ENCODE assay signal across 9 mouse cellular contexts in genomic region chr6:54698691-54699476, GRCm38 (mm10). TPM values are rescaled to one million over a fixed set of nuclear protein-coding genes. Genes with fewer than 3 reads are reported as not detected.
A peak's percentile ranks its signal among the peaks of the same experiment; 100 is the strongest.
DNase-seq lines count a peak whose midpoint lies in the region; ATAC-seq and TF ChIP-seq lines count a peak whose summit lies in the region.
"Had no signal": no experiment of that assay in that cellular context is flagged by ENCODE, and none has a peak within 500 bp of the region (broad histone marks: within the 10 kb centered on the region; RNA-seq: fewer than 3 reads in every experiment).

No protein-coding gene starts in this region.

- TF ChIP-seq CTCF in cerebellum, adult 2 months (IDR thresholded peaks at IDR 0.05; ENCODE audit: borderline replicate concordance, insufficient read depth, low read depth, low read length) = no peak
- no peak for TF ChIP-seq CTCF in hindbrain, postnatal 0 days (IDR thresholded peaks at IDR 0.05; ENCODE audit: low read depth)

- intact Hi-C loops in gastrocnemius, postnatal 14 days (cut with DNase I; ENCODE audit: low total_unique reads) = no loop called here

- H3K36me3 ChIP-seq in embryonic facial prominence, embryonic 14.5 days (ENCODE audit: control insufficient read depth, insufficient read depth, low read length) = no peaks in the 10 kb centered on the region
- no peaks in the 10 kb centered on the region for H3K36me3 ChIP-seq in hindbrain, postnatal 0 days (ENCODE audit: insufficient read depth, low read length)
- H3K36me3 ChIP-seq in liver, embryonic 13.5 days = no peaks in the 10 kb centered on the region
- H3K36me3 ChIP-seq in neural tube, embryonic 15.5 days = peaks cover 10% of the 10 kb centered on the region
- H3K36me3 ChIP-seq: G1E had no signal

- H3K9me3 ChIP-seq in embryonic facial prominence, embryonic 14.5 days (ENCODE audit: control insufficient read depth, low read length) = no peaks in the 10 kb centered on the region
- H3K9me3 ChIP-seq in hindbrain, postnatal 0 days (ENCODE audit: low read length) = no peaks in the 10 kb centered on the region
- H3K9me3 ChIP-seq in liver, embryonic 13.5 days (replicated peaks) = no peaks in the 10 kb centered on the region
- no peaks in the 10 kb centered on the region for H3K9me3 ChIP-seq in neural tube, embryonic 15.5 days (replicated peaks)
- H3K9me3 ChIP-seq: G1E had no signal

- H3K27me3 ChIP-seq in cerebellum, adult 2 months (ENCODE audit: control insufficient read depth, insufficient read depth, low read length) = no peaks in the 10 kb centered on the region
- H3K27me3 ChIP-seq in embryonic facial prominence, embryonic 14.5 days (replicated peaks; ENCODE audit: control insufficient read depth, insufficient read depth, low read length) = peaks cover 3% of the 10 kb centered on the region; the same call in 1 of the 2 replicates
- no peaks in the 10 kb centered on the region for H3K27me3 ChIP-seq in hindbrain, postnatal 0 days (ENCODE audit: insufficient read depth, low read length)
- H3K27me3 ChIP-seq in liver, embryonic 13.5 days = peaks cover 51% of the 10 kb centered on the region
- H3K27me3 ChIP-seq in neural tube, embryonic 15.5 days (replicated peaks) = peaks cover 12% of the 10 kb centered on the region; the same call in 1 of the 2 replicates

- peak overlapping the region; percentile 89 for H3K4me2 ChIP-seq in embryonic facial prominence, embryonic 14.5 days (ENCODE audit: low read depth, low read length)
- H3K4me2 ChIP-seq in hindbrain, postnatal 0 days (ENCODE audit: low read depth, low read length) = peak overlapping the region; percentile 57
- H3K4me2 ChIP-seq in liver, embryonic 13.5 days = peak overlapping the region; percentile 82
- peak overlapping the region; percentile 84 for H3K4me2 ChIP-seq in neural tube, embryonic 15.5 days

- no peak for TF ChIP-seq POLR2A in cerebellum, adult 2 months (IDR thresholded peaks at IDR 0.05; ENCODE audit: borderline replicate concordance, insufficient read depth, low read length)

- peaks cover 4% of the 10 kb centered on the region; the same call in 1 of the 2 replicates for H3K4me1 ChIP-seq in cerebellum, adult 2 months (ENCODE audit: control insufficient read depth, insufficient read depth, low read length)
- H3K4me1 ChIP-seq in embryonic facial prominence, embryonic 14.5 days (ENCODE audit: control insufficient read depth, insufficient read depth, low read length) = peaks cover 4% of the 10 kb centered on the region; the same call in 1 of the 2 replicates
- H3K4me1 ChIP-seq in hindbrain, postnatal 0 days (ENCODE audit: insufficient read depth, low read length) = peaks cover 7% of the 10 kb centered on the region; the same call in 1 of the 2 replicates
- peaks cover 11% of the 10 kb centered on the region for H3K4me1 ChIP-seq in liver, embryonic 13.5 days (replicated peaks)
- peaks cover 23% of the 10 kb centered on the region for H3K4me1 ChIP-seq in neural tube, embryonic 15.5 days

- H3K9ac ChIP-seq in embryonic facial prominence, embryonic 14.5 days (ENCODE audit: low read depth, low read length) = peak overlapping the region; percentile 61
- H3K9ac ChIP-seq in hindbrain, postnatal 0 days (replicated peaks; ENCODE audit: low read length) = no peak overlapping the region
- H3K9ac ChIP-seq in liver, embryonic 13.5 days = peak overlapping the region; percentile 59
- peak overlapping the region; percentile 40 for H3K9ac ChIP-seq in neural tube, embryonic 15.5 days (replicated peaks)

- H3K4me3 ChIP-seq in cerebellum, adult 2 months (replicated peaks; ENCODE audit: insufficient read depth, low read depth, low read length) = peak overlapping the region; percentile 62
- H3K4me3 ChIP-seq in embryonic facial prominence, embryonic 14.5 days (ENCODE audit: low read depth, low read length) = peak overlapping the region; percentile 49
- peak overlapping the region; percentile 30 for H3K4me3 ChIP-seq in hindbrain, postnatal 0 days (ENCODE audit: low read length)
- peak overlapping the region; percentile 53 for H3K4me3 ChIP-seq in liver, embryonic 13.5 days (replicated peaks)
- H3K4me3 ChIP-seq in neural tube, embryonic 15.5 days (replicated peaks) = peak overlapping the region; percentile 42

- peak in 1 of 2 experiments; percentile 11 for DNase-seq in cerebellum, adult 2 months
- DNase-seq in cerebellum, adult 11 months = no peak
- peak; percentile 59 for DNase-seq in CD4-positive helper T cell, adult 2 months (ENCODE audit: low read depth, low spot score)
- peak; percentile 28 for DNase-seq in embryonic facial prominence, embryonic 14.5 days (ENCODE audit: low spot score)
- no peak for DNase-seq in hindbrain, postnatal 0 days (ENCODE audit: low spot score)
- no peak for DNase-seq in liver, embryonic 13.5 days
- no peak for DNase-seq in gastrocnemius, postnatal 14 days

- peak; percentile 32; the same call in 1 of the 2 replicates for ATAC-seq in embryonic facial prominence, embryonic 14.5 days (ENCODE audit: low read depth)
- ATAC-seq in hindbrain, postnatal 0 days = peak; percentile 50
- peak; percentile 34; the same call in 1 of the 2 replicates for ATAC-seq in liver, embryonic 13.5 days (ENCODE audit: low read depth)
- peak; percentile 49 for ATAC-seq in neural tube, embryonic 15.5 days (ENCODE audit: low FRiP score)

- no peak overlapping the region for H3K27ac ChIP-seq in cerebellum, adult 2 months (ENCODE audit: insufficient read depth, low read length)
- H3K27ac ChIP-seq in embryonic facial prominence, embryonic 14.5 days (replicated peaks; ENCODE audit: low read depth, low read length) = no peak overlapping the region
- H3K27ac ChIP-seq in hindbrain, postnatal 0 days = no peak overlapping the region
- no peak overlapping the region for H3K27ac ChIP-seq in liver, embryonic 13.5 days
- 0 out of 2 replicates have a peak overlapping the region, but pooled peaks have one; percentile 62 for H3K27ac ChIP-seq in neural tube, embryonic 15.5 days (replicated peaks)

- WGBS in cerebellum, adult 2 months = 15% methylated on average over 24 of the region's 24 CpGs
- 5% methylated on average over 23 of the region's 24 CpGs for WGBS in embryonic facial prominence, embryonic 14.5 days
- 7% methylated on average over 24 of the region's 24 CpGs for WGBS in hindbrain, postnatal 0 days
- WGBS in liver, embryonic 13.5 days (ENCODE audit: insufficient replicate concordance) = 6% methylated on average over 24 of the region's 24 CpGs
- WGBS in neural tube, embryonic 15.5 days = 8% methylated on average over 24 of the region's 24 CpGs

RNA-seq across cellular contexts. Expression of gene Mturn, which starts 17.5 kb away (rescaled TPM):
- 39.8 and 41.2 TPM in 2 replicates for polyA plus RNA-seq in cerebellum, adult 2 months (2012; rRNA removed)
- polyA plus RNA-seq in embryonic facial prominence, embryonic 14.5 days (2014; fragmentation: Nextera tagmentation; extraction: Ambion mirVana) = 17.9 and 18.0 TPM in 2 replicates
- 148 TPM in 2 replicates for total RNA-seq in hindbrain, postnatal 0 days (2014; rRNA removed)
- polyA plus RNA-seq in hindbrain, postnatal 0 days (2015; fragmentation: Nextera tagmentation; extraction: Ambion mirVana) = 67.9 and 72.5 TPM in 2 replicates
- polyA plus RNA-seq in liver, embryonic 13.5 days (2015; fragmentation: Nextera tagmentation; extraction: Ambion mirVana) = 0.88 and 1.2 TPM in 2 replicates
- 62.7 and 75.0 TPM in 2 replicates for polyA plus RNA-seq in neural tube, embryonic 15.5 days (2015; fragmentation: Nextera tagmentation; extraction: Ambion mirVana)
- total RNA-seq in gastrocnemius, postnatal 14 days (2021) = 1 to 10 TPM; 6.9 to 8.0 TPM

Comparison
In these comparisons a context has a peak if more than half of its experiments do, and no peak if none do; other contexts are left out.
1. DNase-seq: peak in CD4-positive helper T cell, adult 2 months (single experiment) and embryonic facial prominence, embryonic 14.5 days (single experiment); none in cerebellum, adult 11 months (single experiment), hindbrain, postnatal 0 days (single experiment), liver, embryonic 13.5 days (single experiment) and gastrocnemius, postnatal 14 days (single experiment).
2. Peak in every context shown above with its lines, with median percentiles within 50 percentile points of each other: H3K4me3 ChIP-seq, ATAC-seq and H3K4me2 ChIP-seq.